Mouse (Mus musculus) thymus, adult 18-20 months (tissue): ENCODE data around the gene Fshb.

Experiments
- DNase-seq, 2 experiments: peaks; one replicate each; pipeline ENCODE4 v3.0.0; 2022; ENCODE audit warnings: mixed read lengths in 2 of 2

The Fshb gene

DNA sequence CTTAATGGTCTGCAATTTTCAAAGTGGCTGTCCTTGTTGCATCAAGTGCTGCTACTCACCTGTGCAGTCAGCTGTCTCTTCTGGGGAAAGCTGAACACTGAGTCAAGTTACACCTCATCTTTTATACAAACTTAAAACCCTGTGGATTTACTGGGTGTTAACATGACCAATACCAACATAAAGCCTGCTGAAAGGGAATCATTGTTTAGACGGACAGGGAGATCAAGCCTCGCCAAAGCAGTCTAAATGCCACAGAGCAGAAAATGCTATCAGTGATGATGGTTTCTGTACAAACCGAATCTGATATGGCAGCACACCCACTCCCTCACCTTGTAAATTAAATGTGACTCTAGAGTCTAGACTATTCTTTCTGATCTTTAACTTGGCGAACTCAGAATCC, at the start of gene Fshb:
Gene Fshb (minus strand): TSS at position 101 of the 400 bp plus-strand sequence.
- DNase-seq: no peak

DNA sequence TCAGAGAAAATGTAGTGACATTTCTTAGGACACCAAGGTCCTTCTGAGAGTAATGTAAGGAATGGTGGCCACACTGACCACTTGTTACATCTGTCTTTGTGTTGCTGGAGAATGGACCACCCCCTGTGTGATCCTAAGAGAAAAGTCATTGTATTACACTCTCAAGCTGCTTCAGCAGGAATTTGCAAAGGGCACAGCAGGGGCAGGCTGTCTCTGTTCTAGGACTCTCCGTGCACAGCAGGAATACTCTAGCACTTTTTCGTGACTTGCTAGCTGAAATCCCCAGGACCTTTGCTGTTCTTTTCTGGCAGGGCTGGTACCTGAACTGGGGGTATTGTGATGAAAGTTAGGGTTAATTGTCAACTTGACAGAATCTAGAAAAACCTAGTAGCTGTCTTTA, 24.8 kb upstream of the Fshb start:
- DNase-seq: no peak

DNA sequence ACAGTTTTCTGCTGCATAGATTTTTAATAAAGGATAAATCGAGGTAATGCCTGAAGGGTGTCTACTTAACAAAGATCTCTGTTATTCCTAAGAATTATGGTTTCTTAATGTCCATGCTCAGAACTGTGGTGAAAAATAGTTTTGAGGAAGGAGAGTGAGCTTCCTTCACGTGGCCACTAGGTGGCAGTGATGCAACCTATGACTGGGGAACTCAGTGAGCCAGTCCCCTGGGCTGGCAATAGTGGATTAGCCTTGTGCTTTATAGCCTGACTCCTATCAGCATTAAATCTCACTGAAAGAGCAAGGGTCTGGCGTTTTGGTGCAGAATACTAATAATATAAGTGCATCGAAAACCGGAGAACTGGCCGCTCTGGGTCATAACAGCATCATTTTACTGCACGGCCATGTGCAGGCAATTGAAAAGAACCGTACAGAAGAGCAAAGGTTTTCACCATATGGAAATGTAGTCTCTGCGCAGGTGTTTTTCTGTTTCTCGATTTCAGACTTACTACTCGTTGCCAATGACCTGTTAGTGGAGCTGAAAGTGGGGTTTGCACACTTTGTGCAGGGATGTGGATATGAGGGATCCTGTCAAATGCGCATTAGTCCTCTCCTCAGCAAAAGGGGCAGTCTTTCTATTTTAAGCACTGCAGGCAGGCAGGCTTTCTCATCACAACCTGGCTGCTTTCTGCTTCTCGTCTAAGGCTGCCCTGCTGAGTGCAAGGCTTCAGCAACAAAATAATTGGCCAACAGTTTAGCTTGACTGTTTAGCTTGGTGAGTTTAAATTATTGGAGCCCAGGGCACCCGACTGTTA, 23.8 kb upstream of the Fshb start:
- DNase-seq: no peak

DNA sequence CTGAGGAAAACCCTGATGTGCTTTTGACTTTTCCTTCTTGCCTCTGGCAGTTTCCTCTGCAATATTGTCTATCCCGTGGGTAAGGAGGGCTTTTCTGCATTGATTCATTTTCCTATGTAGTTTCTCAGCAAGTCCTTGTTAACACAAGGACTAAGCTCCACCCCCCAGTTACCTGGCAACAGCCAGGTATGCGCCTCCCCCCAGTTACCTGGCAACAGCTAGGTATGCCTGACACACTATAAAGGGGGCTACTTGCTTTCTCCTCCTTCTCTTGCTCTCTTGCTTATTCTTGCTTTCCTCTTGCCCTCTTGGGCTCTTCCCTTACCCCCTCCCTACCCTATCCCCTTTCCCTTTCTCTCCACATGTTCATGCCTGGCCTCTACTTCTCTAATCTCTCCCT, 3.8 kb upstream of the Fshb start:
- no peak for DNase-seq

DNA sequence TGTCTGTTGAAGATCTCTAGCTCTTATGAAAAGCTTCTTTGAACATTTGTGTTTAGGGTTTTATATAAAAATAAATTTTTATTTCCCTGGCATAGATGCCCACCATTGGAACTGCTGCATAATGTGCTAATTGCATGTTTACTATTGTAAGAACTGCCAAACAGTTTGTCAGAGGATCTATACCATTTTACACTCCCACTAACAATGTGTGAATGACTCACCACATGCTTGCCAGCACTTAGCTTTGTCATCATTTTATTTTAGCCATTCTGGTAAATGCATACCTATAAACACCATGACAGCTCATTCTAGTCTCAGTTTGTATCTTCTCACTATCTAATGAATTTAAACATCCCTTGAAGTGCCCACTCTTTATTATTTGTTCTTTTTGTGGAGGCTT, 13.5 kb downstream of the Fshb start:
- DNase-seq: no peak

DNA sequence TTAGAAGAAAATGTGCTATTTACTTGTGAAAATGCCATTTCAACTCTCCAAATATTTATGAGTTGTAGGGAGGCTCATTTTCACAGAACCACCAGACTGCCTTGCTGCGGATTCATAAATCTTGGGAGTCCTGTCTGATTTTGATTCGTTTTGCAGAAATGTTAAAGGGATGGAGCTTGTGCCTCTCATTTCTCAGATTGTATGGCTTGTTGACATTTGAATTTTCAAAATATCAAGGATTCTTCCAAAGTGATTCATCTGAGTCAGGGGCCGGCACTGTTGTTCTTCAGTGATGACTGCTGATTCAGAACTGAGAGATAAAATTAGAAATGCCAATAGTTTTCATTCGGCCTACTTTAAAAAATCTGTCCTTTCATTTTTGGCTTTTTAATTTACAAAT, 18.6 kb downstream of the Fshb start:
- DNase-seq: no peak

DNA sequence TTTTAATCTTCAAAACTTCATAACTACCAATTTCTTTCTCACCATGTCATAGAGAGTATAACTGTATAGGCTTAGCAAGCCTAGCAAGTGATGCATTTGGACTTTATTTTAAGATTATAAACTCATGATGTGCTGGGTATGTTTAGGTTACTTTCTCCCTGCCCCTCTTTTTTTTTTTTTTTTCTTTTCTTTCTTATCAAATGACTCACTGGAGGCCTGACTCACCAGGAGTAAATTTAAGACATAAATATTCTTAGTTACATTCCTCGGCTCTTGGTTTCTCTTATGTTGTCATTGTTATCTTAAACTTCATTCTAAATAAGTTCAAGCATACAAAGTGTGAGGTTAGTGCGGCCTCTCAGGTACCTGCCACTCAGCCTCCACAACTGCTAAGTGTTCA, 23.5 kb downstream of the Fshb start:
- no peak for DNase-seq

DNA sequence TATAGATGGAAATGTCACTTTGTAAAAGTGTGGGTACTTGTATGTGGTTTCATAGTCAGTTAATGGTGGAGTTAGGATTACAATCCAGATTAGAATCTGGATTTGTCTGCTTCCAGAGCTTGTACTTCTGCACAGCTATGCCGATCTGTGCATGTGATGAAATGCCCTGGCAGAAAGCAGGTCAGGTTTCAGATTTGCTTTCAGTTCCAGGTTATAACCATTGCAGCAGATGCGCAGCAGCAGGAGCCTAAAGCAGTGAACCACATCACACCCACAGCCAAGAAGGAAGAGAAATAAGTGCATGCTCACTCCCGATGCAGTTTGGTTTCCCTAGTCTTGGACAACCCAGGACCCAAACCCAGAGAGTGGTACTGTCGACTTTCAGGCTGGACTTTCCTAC, 34.8 kb downstream of the Fshb start:
- DNase-seq: no peak

DNA sequence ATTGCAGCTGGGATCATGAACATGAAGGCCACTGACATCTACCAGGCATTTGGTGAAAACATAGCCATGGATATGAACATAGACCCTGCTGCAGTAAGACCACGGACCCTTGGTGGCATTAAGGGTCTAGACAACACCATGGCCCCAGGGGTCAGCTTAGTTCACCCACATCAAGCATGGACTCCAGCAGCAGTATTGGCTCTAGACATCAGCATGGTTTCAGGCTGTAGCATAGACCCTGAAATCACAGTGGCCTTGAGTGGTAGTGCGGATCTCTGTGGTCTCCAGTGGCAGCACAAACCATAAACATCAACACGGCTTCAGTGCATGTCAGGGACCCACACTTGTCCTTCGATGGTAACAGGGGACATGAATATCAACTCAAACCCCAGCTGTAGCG, 36.7 kb downstream of the Fshb start:
- DNase-seq: no peak

DNA sequence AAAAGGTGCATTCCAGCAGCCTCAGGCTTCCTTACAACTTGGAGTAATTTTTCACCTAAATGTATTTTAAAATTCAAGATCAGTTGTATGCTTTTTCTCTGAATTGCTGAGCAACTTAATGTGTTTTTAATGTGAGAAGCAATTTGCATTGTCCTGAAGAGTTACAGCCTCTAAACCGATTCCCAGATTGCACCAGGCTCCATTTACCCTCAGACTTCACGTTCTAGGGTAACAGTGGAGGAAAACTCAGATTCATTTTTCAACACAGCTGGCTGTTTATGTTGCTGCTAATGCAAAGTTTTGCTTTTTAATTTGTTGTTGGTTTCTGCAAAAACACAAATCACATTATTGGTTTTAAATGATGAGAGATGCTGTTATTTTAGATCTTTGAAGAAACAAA, 40.1 kb downstream of the Fshb start:
- no peak for DNase-seq

DNA sequence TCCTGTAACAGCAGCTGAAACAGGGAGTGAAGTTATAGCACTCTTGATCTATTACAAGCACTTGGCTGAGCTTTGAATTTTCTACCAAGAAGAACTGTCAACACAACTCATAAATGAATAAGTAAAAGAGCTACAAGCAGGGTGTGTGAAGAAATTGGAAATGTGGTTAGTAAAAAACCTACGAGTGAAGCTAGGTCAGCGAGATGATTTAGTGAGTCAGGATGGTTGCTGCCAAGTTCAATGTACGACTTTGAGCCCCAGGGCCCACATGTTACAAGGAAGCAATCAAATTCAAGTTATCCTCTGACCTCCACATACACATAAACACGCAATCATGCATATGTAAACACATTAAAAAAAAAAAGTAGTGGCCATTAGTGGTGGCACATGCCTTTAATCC, 46.3 kb downstream of the Fshb start:
- DNase-seq: no peak

DNA sequence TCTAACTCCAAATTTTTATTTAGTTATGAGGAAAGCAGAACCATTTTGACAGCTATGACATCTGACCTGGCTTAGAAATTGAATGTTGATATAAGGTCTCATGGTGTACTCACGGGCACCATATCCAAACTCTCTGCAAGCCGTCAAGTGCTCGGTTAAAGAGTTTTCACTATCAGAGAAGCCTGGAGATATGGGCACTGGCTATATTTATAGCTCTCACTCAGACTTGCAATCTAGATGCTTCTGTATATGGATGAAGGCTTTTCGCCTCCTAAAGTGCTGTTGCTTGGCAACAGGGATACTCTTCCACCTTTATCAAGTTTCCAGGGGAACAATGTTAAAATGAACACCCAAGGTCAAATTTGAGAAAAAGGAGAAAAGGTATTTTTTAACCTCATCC, 47.1 kb downstream of the Fshb start:
- no peak for DNase-seq

DNA sequence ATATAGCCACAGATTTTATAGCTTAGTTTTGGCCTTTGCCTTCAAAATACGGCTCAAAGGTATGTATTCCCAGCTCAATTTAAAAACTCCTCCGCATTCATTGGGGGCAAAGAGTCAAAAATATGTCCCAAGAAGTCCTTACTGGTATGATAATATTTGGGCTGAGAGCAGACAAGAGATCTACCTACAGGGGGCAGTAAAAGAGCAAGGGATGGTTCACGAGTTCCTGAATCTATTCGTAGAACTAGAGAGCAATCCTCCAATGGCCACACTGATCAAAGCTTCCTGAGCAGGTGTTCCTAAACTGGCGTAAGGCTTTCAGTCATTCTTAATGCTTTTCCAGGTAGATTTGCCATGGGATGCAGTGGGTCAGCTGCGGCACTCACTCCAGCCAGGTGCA, 49.3 kb downstream of the Fshb start:
- DNase-seq: no peak

DNA sequence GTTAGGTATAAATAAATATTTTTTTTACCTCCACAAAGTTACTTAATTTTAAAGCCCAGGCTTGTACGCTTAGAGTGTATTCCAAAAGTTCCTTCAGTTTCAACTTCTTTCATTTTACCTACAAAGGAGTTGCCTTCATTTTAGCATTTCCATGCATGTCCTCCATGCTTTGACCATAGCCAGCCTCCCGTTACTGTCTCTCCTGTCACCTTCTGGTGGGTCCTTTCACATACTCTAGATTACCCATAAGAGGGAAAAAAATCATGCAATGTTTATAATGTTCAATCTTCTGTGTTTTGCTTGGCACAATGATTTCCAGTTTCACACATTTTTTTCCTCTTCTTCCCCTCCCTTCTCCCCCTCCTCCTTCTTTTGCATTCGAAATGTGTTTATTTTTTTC, 53.1 kb downstream of the Fshb start:
- DNase-seq: no peak
